Mouse (Mus musculus): Measurements from ENCODE around the gene Zfp2.

DNA sequence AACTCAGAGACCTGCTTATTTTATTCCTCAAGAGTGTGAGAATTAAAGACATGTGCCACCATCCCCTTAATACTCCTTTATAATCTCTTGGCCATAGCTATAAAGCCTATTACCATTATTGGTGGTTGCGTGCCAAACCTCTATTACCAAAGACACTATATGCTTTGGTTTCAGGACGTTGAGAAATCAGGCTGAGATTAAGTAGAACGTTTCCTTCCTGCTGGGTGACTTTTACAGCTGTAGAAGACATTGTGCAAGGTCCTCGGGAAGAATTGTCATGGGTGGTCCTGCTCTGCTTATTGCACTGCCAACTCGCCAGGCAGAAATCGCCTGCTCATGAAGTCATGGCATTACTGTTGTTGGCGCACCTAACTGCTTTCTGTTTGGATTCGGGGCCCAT is 22.5 kb upstream of the Zfp2 start:
- TF ChIP-seq ZNF384 (IDR thresholded peaks at IDR 0.05; ENCODE audit: low read depth, low read length) (no peak), POLR2AphosphoS2 (IDR thresholded peaks at IDR 0.05; ENCODE audit: low read depth, low read length) (no peak), EP300 (IDR thresholded peaks at IDR 0.05; ENCODE audit: low read length) (no peak)
